Mouse (Mus musculus) small intestine, adult 2 months (tissue): ENCODE data around the gene Tsc22d4. TPM values are rescaled to one million over a fixed set of nuclear protein-coding genes. Genes with fewer than 3 reads are reported as not detected.
"Not testable (repeated sequence)": the region's sequence is repeated elsewhere in the genome, so short reads cannot be mapped to it uniquely, and the experiment has no call there.

Experiments
- H3K27ac ChIP-seq: fragments of 200-500 bp; 2 replicates; pipeline ENCODE4 v1.5.1; 2012; ENCODE audit warnings: low read depth, low read length, control low read depth, inconsistent platforms; ENCODE audit not compliant: insufficient read depth
- H3K27me3 ChIP-seq: fragments of 200-500 bp; 2 replicates; pipeline ENCODE4 v1.6.1; 2012; ENCODE audit warnings: mild to moderate bottlenecking, moderate library complexity, low read length, inconsistent platforms; ENCODE audit not compliant: control insufficient read depth, insufficient read depth
- H3K36me3 ChIP-seq: fragments of 200-500 bp; 2 replicates; pipeline ENCODE4 v1.6.1; 2012; ENCODE audit warnings: mild to moderate bottlenecking, low read length, control low read depth, inconsistent platforms; ENCODE audit not compliant: control insufficient read depth, insufficient read depth
- H3K4me1 ChIP-seq: fragments of 200-500 bp; 2 replicates; pipeline ENCODE4 v1.6.1; 2012; ENCODE audit warnings: low read length, inconsistent platforms, mixed read lengths; ENCODE audit not compliant: control insufficient read depth, insufficient read depth, insufficient read length
- H3K4me3 ChIP-seq: fragments of 200-500 bp; 2 replicates; pipeline ENCODE4 v1.5.1; 2012; ENCODE audit warnings: low read depth, mild to moderate bottlenecking, control low read depth, inconsistent platforms, low read length, moderate library complexity
- CTCF ChIP-seq: fragments of 200-500 bp; IDR thresholded peaks from 2 replicates; pipeline ENCODE4 v1.5.1; 2012; ENCODE audit warnings: low read depth, mild to moderate bottlenecking, control low read depth, inconsistent platforms, low read length, moderate library complexity, mixed read lengths; ENCODE audit not compliant: insufficient replicate concordance, insufficient read length; ENCODE audit errors: extremely low read depth
- POLR2A ChIP-seq: fragments of 200-500 bp; IDR thresholded peaks from 2 replicates; pipeline ENCODE4 v1.6.1; 2012; ENCODE audit warnings: low read depth, mild to moderate bottlenecking, control low read depth, inconsistent platforms, low read length, moderate library complexity
- WGBS: fragments of 180-500 bp; shearing (Covaris S2); methylation state at CpG from one replicate; pipeline ENCODE4 v1.1.7; 2018; 5-methylcytosine and 5-hydroxymethylcytosine counted together
- polyA plus RNA-seq: library from polyadenylated mRNA; depleted of rRNA; stranded (reverse); fragments of >200 nt; gene quantifications from 2 replicates; pipeline ENCODE4 v1.2.3, GENCODE M21; 2012

The Tsc22d4 gene
- polyA plus RNA-seq, 1 experiment, result 209 TPM

DNA sequence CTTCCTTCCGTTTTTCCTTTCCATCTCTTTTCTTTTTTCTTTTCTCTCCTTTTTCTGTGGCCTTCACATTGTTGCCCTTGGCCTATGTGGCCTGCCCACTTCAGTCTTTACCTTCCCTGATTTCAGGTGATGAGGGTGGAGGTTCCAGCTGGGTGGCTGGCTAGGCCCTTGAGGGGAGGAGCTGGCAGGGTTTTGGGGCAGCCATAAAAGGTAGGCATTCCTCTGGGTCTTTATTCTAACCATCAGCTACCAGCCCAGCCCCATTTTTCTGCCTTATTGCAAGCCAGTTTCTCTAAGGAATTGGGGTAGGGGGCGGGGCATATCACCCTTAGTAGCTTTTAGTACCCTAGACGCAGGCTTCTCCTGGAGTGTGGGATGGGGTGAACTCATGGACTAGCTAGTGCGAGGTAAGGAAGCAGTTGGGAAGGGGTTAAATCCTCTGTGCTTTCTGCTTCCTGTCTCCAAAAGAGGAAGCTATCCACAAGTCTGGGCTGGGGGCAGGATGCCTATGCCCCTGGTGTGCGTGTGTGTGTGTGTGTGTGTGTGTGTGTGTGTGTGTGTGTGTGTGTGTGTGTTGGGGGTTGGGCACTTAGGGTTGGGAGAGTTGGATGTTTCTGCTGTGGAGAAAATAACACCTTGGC, 2.7 kb downstream of the Tsc22d4 start:
- H3K27me3 ChIP-seq, result no peaks in the 10 kb centered on the region
- WGBS, result 40% methylated on average over 5 of the region's 5 CpGs
- H3K4me1 ChIP-seq, result peaks cover 8% of the 10 kb centered on the region

DNA sequence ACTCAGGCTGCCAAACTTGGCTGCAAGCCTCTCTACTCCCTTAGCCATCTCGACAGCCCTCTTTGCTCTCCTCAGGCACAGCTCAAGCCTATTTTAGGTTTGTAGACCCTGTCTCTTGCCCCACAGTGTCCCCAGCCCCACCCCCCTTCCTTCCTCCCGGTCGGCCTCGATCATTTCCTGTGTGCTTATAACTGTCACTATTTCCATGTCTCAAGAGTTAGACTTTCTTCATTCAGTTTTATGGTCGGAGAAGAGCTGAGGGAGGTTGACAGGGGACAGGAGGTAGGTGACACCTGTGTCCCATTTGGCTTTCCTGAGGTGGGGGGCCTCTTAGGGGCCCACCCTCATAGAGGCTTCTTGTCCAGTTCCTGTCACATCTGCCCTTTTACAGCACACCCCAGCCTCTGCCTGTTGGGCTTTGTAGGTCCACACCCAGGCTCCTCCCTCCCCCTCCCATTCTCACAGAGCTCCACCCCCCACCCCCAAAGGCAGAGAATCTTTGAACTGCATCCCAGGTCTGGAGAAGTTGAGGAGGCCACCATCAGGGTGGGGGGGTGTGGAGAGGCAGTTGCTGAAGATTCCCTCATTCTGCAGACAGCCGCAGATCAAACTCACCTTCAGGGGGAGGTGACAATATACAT, 3.8 kb downstream of the Tsc22d4 start:
- H3K27ac ChIP-seq, result peak overlapping the region; percentile 48; the same call in 1 of the 2 replicates
- peaks cover 40% of the 10 kb centered on the region for H3K36me3 ChIP-seq
- TF ChIP-seq POLR2A (no peak), CTCF (no peak)
- 48% methylated on average over 6 of the region's 6 CpGs for WGBS
- peaks cover 8% of the 10 kb centered on the region for H3K4me1 ChIP-seq
- peak overlapping the region; percentile 25; the same call in 1 of the 2 replicates for H3K4me3 ChIP-seq
- H3K27me3 ChIP-seq, result no peaks in the 10 kb centered on the region

More for the DNA sequence above, 2.7 kb downstream of the Tsc22d4 start:
- peak overlapping the region; percentile 48 for H3K27ac ChIP-seq
- TF ChIP-seq CTCF (no peak), POLR2A (no peak)
- H3K4me3 ChIP-seq, result peak overlapping the region; percentile 90
- H3K36me3 ChIP-seq, result peaks cover 31% of the 10 kb centered on the region

DNA sequence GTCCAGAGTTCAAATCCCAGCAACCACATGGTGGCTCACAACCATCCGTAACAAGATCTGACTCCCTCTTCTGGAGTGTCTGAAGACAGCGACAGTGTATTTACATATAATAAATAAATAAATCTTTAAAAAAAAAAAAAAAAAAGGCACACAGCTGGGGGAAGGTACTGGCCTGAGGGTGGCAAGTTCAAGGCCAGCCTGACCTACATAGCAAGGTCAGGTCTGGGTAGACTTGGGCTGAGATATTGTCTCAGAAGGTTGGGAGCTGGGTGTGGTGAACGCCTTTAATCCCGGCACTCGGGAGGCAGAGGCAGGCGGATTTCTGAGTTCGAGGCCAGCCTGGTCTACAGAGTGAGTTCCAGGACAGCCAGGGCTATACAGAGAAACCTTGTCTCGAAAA, 4.7 kb downstream of the Tsc22d4 start:
- H3K27ac ChIP-seq, H3K4me3 ChIP-seq, H3K4me1 ChIP-seq, H3K27me3 ChIP-seq: not testable (repeated sequence)
- WGBS, result 80% methylated on average over 8 of the region's 8 CpGs
- peaks cover 41% of the 10 kb centered on the region for H3K36me3 ChIP-seq

DNA sequence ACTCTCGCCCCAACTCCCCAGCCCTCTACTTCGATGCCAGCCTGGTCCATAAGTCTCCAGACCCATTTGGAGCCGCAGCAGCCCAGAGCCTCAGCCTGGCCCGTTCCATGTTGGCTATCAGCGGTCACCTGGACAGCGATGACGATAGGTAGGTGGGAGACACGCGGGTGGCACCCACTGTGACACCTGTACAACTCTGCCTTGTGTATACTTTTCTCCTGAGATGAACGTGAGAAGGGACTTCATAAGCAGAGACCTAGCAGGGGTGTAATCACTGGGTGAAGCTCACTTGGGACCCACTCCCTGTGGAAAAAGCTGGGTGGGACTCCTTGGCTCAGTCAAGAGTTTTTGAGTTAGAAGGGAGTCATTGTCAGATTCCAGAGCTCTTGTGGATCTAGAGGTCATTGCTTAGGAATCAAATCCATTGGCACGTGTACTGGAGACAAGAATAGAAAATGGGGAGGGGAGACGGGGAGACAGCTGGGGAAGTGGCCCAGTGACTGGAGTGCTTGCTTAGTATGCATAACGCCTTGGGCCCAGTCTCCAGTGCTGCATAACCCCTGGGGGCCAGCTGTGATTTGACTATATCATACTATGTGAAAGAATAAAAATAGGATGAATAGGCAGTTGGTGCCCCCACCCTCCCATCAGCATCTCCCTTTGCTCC, 5.8 kb downstream of the Tsc22d4 start:
- Histone ChIP-seq H3K27me3 (no peaks in the 10 kb centered on the region), H3K4me3 (no peak overlapping the region), H3K4me1 (peaks cover 8% of the 10 kb centered on the region), H3K27ac (no peak overlapping the region), H3K36me3 (peaks cover 45% of the 10 kb centered on the region)
- TF ChIP-seq CTCF, result no peak
- TF ChIP-seq POLR2A, result no peak
- WGBS, result 95% methylated on average over 13 of the region's 13 CpGs

DNA sequence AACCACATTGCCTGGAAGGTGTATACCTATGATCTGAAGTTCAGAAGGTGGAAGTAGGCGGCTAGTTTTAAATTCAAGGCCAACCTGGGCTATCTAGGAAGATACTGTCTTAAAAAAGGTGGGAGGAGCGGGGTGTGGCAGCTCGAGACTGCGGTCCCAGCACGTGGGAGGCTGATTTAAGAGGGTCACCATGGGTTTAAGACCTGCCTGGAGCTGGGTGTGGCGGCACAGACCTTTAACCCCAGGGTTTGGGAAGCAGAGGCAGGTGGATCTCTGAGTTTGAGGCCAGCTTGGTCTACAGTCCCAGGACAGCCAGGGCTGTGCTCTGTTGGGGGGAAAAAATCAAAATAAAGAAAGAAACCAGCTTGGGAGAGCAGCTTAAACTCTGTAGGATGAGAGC, 6.5 kb downstream of the Tsc22d4 start:
- no peaks in the 10 kb centered on the region for H3K27me3 ChIP-seq
- H3K4me3 ChIP-seq, result no peak overlapping the region
- WGBS, result 63% methylated on average over 6 of the region's 6 CpGs
- TF ChIP-seq CTCF, result no peak
- no peak for TF ChIP-seq POLR2A
- peaks cover 8% of the 10 kb centered on the region for H3K4me1 ChIP-seq
- H3K36me3 ChIP-seq, result peaks cover 45% of the 10 kb centered on the region
- no peak overlapping the region for H3K27ac ChIP-seq

DNA sequence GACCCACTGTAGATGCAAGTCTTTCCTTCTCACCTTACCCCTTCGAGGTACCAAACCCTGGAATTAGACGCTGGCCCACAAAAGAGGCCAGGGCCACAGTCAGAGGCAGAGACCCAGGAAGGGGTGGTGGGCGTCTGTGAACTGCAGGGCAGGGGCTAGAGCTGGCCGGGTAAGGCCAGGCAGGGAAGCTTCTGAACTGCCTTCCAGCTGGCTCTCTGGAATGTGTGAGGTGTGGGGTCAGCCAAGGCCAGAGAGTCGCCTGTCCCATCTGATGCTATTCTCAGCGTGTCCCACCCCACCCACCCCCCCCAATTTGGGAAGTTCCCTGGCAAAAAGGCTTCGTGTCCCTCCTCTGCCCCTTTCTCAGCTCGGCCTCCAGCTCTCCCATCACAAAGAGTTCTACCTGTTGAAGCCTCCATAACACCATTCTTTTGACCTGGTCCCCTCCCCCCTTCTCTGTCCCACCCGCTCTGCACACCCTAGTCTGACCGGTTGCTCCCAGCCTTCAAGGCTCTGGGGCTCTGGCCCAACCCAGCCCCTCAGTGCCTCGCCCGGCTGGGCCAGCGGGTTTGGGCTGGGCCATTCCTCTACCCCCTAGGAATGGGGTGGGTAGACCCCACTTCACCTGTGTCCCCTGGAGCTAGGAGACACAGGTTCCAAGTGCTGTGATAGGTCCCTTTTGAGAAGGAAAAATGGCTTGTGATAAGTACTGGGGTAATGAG, 7.7 kb downstream of the Tsc22d4 start:
- Histone ChIP-seq H3K4me3 (no peak overlapping the region), H3K27me3 (no peaks in the 10 kb centered on the region), H3K4me1 (peaks cover 5% of the 10 kb centered on the region), H3K27ac (no peak overlapping the region), H3K36me3 (peaks cover 53% of the 10 kb centered on the region)
- TF ChIP-seq POLR2A (no peak), CTCF (no peak)
- 73% methylated on average over 13 of the region's 13 CpGs for WGBS

DNA sequence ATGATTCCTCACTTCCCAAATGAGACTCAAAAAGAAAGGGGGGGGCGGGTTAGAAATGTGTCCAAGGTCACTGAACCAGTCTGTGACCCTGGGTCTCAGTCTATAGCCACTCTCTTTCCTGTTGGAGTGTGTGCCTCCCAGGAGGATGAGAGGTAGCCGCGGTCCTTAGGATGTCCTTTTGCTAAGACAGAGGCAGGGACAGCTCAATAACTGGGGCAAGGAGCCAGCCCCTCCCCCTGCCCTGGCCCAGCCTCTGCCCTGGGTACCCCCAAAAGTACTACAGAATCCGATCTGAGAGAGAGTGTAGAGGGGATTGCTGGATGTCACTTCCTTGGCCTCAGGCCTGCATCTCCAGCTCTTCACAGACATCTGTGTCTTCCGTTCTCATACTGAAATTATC, 9.9 kb downstream of the Tsc22d4 start:
- H3K27ac ChIP-seq, result no peak overlapping the region
- H3K4me1 ChIP-seq, result peaks cover 5% of the 10 kb centered on the region
- H3K36me3 ChIP-seq, result peaks cover 62% of the 10 kb centered on the region

More for the DNA sequence above, 9.9 kb downstream of the Tsc22d4 start:
- WGBS, result 87% methylated on average over 5 of the region's 5 CpGs
- Histone ChIP-seq H3K27me3 (no peaks in the 10 kb centered on the region), H3K4me3 (no peak overlapping the region)
- TF ChIP-seq POLR2A, result no peak
- no peak for TF ChIP-seq CTCF
